Mouse (Mus musculus): ENCODE measurements around the gene Macrod2. TPM values are rescaled to one million over a fixed set of nuclear protein-coding genes. Genes with fewer than 3 reads are reported as not detected.

The Macrod2 gene
- polyA plus RNA-seq, 1 experiment: 57.8 TPM

DNA sequence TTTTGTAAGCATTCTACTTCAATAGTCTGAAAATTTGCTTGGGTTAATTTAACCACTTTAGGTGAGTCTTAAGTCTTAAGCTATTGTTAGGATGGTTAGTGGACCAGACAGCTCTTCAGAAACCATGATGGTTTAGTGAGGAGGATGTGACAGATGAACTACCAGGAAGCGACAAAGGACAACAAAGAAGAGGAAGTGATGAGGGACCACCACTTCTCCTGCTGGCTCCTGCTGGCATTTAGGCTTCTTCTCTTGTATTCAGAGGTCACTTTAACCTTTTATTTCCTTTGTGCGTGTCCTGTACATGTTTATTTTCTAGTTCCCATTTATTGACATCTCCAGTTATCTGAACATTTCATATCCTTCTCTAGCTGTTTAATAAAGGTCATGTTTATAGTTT, 295.8 kb downstream of the Macrod2 start:
- H3K9me3 ChIP-seq: peaks cover 8% of the 10 kb centered on the region; the same call in 1 of the 2 replicates
- H3K4me1 ChIP-seq: no peaks in the 10 kb centered on the region
- no peak overlapping the region for H3K4me3 ChIP-seq (replicated peaks)
- TF ChIP-seq GATA1 (IDR thresholded peaks at IDR 0.05; ENCODE audit: borderline replicate concordance, low read length) (no peak), FLI1 (IDR thresholded peaks at IDR 0.05; ENCODE audit: low read length) (no peak)
- no peaks in the 10 kb centered on the region for H3K27me3 ChIP-seq (replicated peaks)
- no peaks in the 10 kb centered on the region for H3K36me3 ChIP-seq (replicated peaks; ENCODE audit: low read length)

DNA sequence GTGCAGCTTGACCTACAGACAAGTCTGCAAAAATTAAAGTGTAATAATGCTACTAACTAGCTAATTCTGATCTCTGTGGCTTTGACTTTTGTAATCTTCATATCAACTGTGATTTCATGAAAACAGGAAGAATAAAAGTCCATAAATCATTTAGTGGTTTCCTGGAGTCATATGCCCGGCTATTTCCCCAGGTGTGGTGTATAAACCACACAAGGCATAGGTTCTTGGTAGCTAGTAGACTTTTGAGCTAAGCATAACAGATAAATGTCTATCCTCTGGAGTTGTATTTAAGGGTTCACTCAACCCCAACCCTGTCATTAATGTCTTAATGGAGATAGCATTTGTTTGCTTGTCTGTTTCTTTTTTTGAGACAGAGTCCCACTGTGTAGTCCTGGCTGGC, 296.3 kb downstream of the Macrod2 start:
- H3K4me3 ChIP-seq (replicated peaks): no peak overlapping the region
- no peaks in the 10 kb centered on the region for H3K36me3 ChIP-seq (replicated peaks; ENCODE audit: low read length)
- peaks cover 8% of the 10 kb centered on the region; the same call in 1 of the 2 replicates for H3K9me3 ChIP-seq
- TF ChIP-seq FLI1 (IDR thresholded peaks at IDR 0.05; ENCODE audit: low read length) (no peak), GATA1 (IDR thresholded peaks at IDR 0.05; ENCODE audit: borderline replicate concordance, low read length) (no peak)
- H3K4me1 ChIP-seq: no peaks in the 10 kb centered on the region
- H3K27me3 ChIP-seq (replicated peaks): no peaks in the 10 kb centered on the region

DNA sequence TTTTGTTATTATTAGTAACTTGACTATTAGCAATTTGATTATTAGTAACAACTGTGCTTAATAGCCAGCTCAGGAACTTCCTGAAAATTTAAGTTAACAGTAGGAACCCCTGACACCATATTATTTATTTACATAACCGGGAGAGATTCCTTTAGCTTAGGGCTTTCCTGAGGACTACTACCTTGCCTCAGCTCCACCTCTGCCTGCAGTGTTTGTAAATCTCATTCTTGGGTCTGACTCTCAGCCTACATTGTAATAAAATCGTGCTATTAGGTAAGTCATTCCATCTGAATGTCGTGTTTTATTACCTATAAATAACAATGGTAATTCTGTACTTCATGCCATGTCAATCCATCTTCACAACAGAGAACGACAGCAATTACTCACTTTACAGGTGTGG, 297.4 kb downstream of the Macrod2 start:
- H3K4me3 ChIP-seq (replicated peaks): no peak overlapping the region
- no peaks in the 10 kb centered on the region for H3K36me3 ChIP-seq (replicated peaks; ENCODE audit: low read length)
- no peaks in the 10 kb centered on the region for H3K27me3 ChIP-seq (replicated peaks)
- no peaks in the 10 kb centered on the region for H3K4me1 ChIP-seq
- H3K9me3 ChIP-seq: no peaks in the 10 kb centered on the region
- TF ChIP-seq FLI1 (IDR thresholded peaks at IDR 0.05; ENCODE audit: low read length) (no peak), GATA1 (IDR thresholded peaks at IDR 0.05; ENCODE audit: borderline replicate concordance, low read length) (no peak)

DNA sequence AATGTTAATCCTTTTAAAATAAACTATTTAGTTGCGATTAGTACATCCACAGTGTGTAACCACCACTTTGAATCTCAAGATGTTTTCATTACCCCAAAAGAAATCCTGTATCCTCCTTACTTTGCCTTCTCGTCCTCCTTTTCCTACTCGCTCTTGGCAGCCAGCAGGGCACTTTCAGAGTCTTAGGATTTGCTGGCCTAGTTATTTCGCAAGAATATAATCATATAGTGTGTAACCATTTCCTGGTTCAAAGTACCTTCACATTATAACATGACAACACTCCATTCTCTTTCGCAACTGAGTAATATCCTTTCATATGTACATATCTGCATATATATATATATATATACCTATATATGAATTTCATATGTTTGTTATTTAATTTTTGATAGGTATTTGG, 298.7 kb downstream of the Macrod2 start:
- Histone ChIP-seq H3K9me3 (no peaks in the 10 kb centered on the region), H3K36me3 (replicated peaks; ENCODE audit: low read length) (no peaks in the 10 kb centered on the region), H3K4me3 (replicated peaks) (no peak overlapping the region), H3K4me1 (no peaks in the 10 kb centered on the region), H3K27me3 (replicated peaks) (no peaks in the 10 kb centered on the region)
- TF ChIP-seq GATA1 (IDR thresholded peaks at IDR 0.05; ENCODE audit: borderline replicate concordance, low read length) (no peak), FLI1 (IDR thresholded peaks at IDR 0.05; ENCODE audit: low read length) (no peak)

DNA sequence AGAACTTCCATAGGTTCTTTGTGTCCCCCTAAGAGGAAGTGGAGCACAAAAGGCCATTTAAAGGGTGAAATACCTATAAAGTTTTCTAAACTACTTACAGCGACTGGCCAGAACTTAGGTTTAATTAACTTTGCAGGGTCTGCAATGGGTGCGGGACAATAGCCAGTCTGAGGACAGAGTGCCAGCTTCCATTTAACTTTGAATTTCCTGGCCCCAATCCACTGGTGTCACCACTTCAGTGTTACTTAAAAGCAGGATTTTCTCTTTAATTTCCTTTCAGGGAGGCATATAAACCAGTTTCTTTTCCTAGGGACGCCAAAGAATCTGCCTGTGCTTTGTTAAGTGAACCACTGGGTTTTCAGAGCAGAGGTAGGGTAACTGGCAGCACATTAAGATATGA, 303.5 kb downstream of the Macrod2 start:
- no peaks in the 10 kb centered on the region for H3K4me1 ChIP-seq

DNA sequence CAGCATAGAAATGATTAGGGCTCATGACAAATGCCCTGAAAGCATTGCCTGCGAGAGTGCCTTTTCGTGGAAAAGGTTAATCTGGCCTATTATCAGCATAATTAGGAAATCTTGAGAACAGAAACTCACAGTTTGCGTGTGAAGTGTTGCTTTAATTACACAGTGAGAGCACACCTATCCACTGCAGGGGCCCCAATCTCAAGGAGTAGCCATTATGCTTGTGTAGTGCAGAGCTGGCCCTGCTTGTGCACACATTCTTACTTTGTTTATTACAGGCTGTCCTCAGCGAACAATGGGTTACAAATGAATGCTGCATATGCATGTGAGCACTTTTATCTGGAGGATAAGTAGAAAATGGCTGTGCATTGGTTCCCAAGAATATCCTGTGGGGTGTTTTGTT, 308.3 kb downstream of the Macrod2 start:
- H3K4me3 ChIP-seq (replicated peaks): no peak overlapping the region
- H3K9me3 ChIP-seq: no peaks in the 10 kb centered on the region
- no peaks in the 10 kb centered on the region for H3K27me3 ChIP-seq (replicated peaks)
- H3K36me3 ChIP-seq (replicated peaks; ENCODE audit: low read length): no peaks in the 10 kb centered on the region
- TF ChIP-seq GATA1 (IDR thresholded peaks at IDR 0.05; ENCODE audit: borderline replicate concordance, low read length): no peak
- no peak for TF ChIP-seq FLI1 (IDR thresholded peaks at IDR 0.05; ENCODE audit: low read length)
- H3K4me1 ChIP-seq: no peaks in the 10 kb centered on the region

More for the DNA sequence above, 303.5 kb downstream of the Macrod2 start:
- TF ChIP-seq GATA1 (IDR thresholded peaks at IDR 0.05; ENCODE audit: borderline replicate concordance, low read length) (no peak), FLI1 (IDR thresholded peaks at IDR 0.05; ENCODE audit: low read length) (no peak)
- Histone ChIP-seq H3K9me3 (no peaks in the 10 kb centered on the region), H3K4me3 (replicated peaks) (no peak overlapping the region), H3K36me3 (replicated peaks; ENCODE audit: low read length) (no peaks in the 10 kb centered on the region), H3K27me3 (replicated peaks) (no peaks in the 10 kb centered on the region)

DNA sequence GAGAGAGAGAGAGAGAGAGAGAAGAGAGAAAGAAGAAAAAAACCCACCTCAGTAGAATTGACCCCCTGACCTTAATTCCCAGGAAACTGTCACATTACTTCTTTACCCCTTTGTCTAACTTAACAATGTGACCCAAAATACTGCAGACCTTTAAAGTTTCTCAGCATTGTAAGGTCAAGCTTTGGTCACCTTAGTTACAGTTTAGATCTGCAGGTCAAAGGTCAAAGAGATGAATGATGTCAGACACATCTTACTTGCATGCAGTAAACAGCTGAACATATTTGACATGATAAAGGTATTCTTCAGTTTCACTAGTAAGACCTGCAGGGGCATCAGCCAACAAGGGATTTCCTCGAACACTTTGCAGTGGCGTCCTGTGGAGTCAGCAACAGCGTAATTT, 309.0 kb downstream of the Macrod2 start:
- TF ChIP-seq FLI1 (IDR thresholded peaks at IDR 0.05; ENCODE audit: low read length): no peak
- TF ChIP-seq GATA1 (IDR thresholded peaks at IDR 0.05; ENCODE audit: borderline replicate concordance, low read length): no peak
- Histone ChIP-seq H3K27me3 (replicated peaks) (no peaks in the 10 kb centered on the region), H3K36me3 (replicated peaks; ENCODE audit: low read length) (no peaks in the 10 kb centered on the region), H3K4me3 (replicated peaks) (no peak overlapping the region), H3K4me1 (no peaks in the 10 kb centered on the region), H3K9me3 (no peaks in the 10 kb centered on the region)

DNA sequence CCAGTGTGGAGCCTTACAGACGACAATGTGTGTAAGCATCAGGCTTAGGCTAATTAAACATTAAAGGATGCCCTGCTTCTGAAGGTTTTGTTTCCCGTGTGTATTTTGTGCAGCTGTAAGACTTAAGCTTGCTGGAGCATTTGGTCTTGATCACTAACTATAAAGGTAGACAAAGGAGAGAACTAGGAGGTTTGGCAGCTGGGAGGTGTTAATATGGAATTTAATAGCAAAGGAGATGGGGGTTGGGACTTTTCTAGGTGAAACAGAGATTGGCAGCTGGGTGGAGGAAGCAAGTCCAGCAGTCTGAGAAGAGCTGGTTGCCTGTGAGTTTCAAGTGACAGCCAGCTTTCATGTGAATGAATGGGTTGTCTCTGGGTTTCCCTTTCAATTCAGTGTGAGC, 310.2 kb downstream of the Macrod2 start:
- TF ChIP-seq GATA1 (IDR thresholded peaks at IDR 0.05; ENCODE audit: borderline replicate concordance, low read length) (no peak), FLI1 (IDR thresholded peaks at IDR 0.05; ENCODE audit: low read length) (no peak)
- Histone ChIP-seq H3K27me3 (replicated peaks) (no peaks in the 10 kb centered on the region), H3K36me3 (replicated peaks; ENCODE audit: low read length) (no peaks in the 10 kb centered on the region), H3K4me3 (replicated peaks) (no peak overlapping the region), H3K4me1 (no peaks in the 10 kb centered on the region), H3K9me3 (no peaks in the 10 kb centered on the region)

DNA sequence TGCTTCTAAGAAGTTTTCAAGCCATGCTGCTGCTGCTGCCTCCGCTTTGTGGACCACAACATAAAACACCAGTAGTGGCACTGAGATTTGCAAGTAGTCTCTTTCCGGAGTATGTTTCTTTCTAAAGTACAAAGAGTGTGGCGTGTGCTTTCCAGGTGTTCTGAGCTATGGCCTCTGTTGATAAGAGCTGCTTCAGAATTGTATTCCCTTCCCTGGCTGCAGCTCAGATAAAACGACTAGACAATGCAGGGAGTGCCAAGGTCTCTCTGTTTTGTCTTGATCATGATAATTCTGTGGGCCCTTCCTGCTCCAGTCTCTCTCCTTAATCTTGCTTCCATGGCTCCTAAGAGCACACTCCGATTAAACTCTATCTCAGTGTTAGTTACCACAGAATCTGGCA, 312.4 kb downstream of the Macrod2 start:
- Histone ChIP-seq H3K9me3 (peaks cover 5% of the 10 kb centered on the region; the same call in 1 of the 2 replicates), H3K27me3 (replicated peaks) (no peaks in the 10 kb centered on the region), H3K4me3 (replicated peaks) (no peak overlapping the region), H3K4me1 (no peaks in the 10 kb centered on the region), H3K36me3 (replicated peaks; ENCODE audit: low read length) (no peaks in the 10 kb centered on the region)
- TF ChIP-seq FLI1 (IDR thresholded peaks at IDR 0.05; ENCODE audit: low read length): no peak
- no peak for TF ChIP-seq GATA1 (IDR thresholded peaks at IDR 0.05; ENCODE audit: borderline replicate concordance, low read length)

DNA sequence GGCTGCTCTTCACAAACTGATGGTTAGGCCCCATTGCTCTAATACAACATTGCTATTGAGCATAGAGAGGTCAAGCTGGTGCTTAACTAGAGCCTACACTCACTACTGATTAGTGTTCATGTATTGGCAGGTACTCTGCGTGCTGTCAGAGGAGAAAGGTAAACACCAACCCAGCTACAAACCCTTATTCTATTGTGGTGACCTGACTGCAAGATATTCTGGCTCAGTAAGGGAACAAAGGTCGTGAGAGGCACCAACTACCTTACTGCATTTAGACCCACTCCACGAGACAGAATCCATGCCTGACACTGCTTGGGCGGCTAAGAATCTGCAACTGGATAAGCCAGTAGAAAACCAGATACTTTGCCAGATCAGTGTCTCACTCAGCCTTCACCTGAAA, 320.7 kb downstream of the Macrod2 start:
- H3K27me3 ChIP-seq (replicated peaks): no peaks in the 10 kb centered on the region
- H3K9me3 ChIP-seq: peaks cover 8% of the 10 kb centered on the region; the same call in 1 of the 2 replicates
- H3K4me1 ChIP-seq: no peaks in the 10 kb centered on the region
- H3K36me3 ChIP-seq (replicated peaks; ENCODE audit: low read length): no peaks in the 10 kb centered on the region
- no peak for TF ChIP-seq FLI1 (IDR thresholded peaks at IDR 0.05; ENCODE audit: low read length)
- TF ChIP-seq GATA1 (IDR thresholded peaks at IDR 0.05; ENCODE audit: borderline replicate concordance, low read length): no peak
- H3K4me3 ChIP-seq (replicated peaks): no peak overlapping the region

DNA sequence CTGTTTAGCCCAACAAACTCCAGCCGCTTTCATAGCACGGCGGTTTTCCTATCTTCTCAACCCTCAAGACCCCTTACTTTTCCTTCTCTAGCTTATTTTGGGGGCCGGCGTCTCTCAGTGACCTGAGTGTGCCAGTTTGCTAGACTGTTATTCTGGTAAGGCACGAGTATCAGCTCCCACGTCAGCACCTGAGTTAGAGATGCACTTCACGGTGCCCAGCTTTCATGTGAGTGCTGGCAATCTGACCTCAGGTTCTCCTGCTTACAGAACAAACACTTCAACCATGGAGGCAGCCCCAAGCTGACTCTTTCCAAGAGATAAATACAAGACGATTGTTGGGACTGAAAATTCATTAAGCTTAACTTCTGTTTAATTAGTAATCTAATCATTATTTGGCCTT, 322.3 kb downstream of the Macrod2 start:
- Histone ChIP-seq H3K4me1 (no peaks in the 10 kb centered on the region), H3K9me3 (peaks cover 6% of the 10 kb centered on the region; the same call in 1 of the 2 replicates), H3K4me3 (replicated peaks) (no peak overlapping the region), H3K36me3 (replicated peaks; ENCODE audit: low read length) (no peaks in the 10 kb centered on the region), H3K27me3 (replicated peaks) (no peaks in the 10 kb centered on the region)
- TF ChIP-seq GATA1 (IDR thresholded peaks at IDR 0.05; ENCODE audit: borderline replicate concordance, low read length) (no peak), FLI1 (IDR thresholded peaks at IDR 0.05; ENCODE audit: low read length) (no peak)

All from megakaryocyte, embryonic 14.5 days (primary cell).